Mouse (Mus musculus) kidney, adult 11 months (tissue): ENCODE data around the gene Itpkb.
"Not testable (repeated sequence)": the region's sequence is repeated elsewhere in the genome, so short reads cannot be mapped to it uniquely, and the experiment has no call there.

Experiments used
- DNase-seq: peaks from one replicate; pipeline ENCODE4 v3.0.0; 2022

Itpkb gene

GRCm38 (mm10) chr1:180372258-180372657, 42.0 kb downstream of the Itpkb start:
- not testable (repeated sequence) for DNase-seq

- DNase-seq, result no peak
Measured at GRCm38 (mm10) chr1:180376598-180376997, 46.3 kb downstream of the Itpkb start.

GRCm38 (mm10) chr1:180379559-180379958, 49.3 kb downstream of the Itpkb start:
- no peak for DNase-seq

GRCm38 (mm10) chr1:180382358-180382757, 52.1 kb downstream of the Itpkb start:
- DNase-seq, result no peak

DNA sequence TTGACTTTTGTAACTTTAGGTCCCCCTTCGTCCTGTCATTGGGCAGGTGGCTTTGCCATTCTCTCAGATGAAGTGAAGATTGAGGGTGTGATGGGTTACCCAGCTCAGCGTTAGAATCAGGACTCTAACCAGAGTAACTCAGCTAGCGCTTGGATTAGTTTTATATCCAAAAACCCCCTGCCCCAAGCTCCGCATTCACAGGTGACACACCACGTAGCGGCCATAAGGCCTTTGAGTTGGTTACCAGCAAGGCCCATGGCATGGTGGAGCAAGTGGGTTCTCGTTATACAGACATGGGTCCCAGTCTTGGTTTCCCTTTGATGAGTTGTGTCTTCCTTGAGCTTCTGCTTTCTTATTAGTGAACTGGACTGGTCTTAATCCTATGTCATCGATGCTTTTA, 53.6 kb downstream of the Itpkb start:
- DNase-seq, result no peak

GRCm38 (mm10) chr1:180384486-180384885, 54.2 kb downstream of the Itpkb start:
- DNase-seq, result no peak

DNA sequence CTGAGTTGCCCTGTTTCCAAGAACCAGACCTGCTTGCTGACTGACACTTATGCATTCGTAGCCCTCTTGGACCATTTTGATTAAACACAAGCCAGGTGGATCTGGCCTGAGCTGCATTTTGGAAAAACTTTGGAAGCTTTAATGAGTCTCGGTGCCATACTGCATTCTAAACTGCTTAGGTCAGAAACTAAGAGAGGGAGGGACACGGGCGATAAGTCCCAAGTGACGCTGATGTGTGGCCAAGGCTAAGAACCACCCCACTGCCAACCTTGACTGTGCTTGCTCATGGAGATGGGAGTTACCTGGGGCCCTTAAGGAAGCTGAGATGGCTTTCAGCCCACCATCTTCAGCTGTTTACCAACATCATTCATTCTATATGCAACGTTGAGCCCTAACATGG, 55.0 kb downstream of the Itpkb start:
- no peak for DNase-seq

DNA sequence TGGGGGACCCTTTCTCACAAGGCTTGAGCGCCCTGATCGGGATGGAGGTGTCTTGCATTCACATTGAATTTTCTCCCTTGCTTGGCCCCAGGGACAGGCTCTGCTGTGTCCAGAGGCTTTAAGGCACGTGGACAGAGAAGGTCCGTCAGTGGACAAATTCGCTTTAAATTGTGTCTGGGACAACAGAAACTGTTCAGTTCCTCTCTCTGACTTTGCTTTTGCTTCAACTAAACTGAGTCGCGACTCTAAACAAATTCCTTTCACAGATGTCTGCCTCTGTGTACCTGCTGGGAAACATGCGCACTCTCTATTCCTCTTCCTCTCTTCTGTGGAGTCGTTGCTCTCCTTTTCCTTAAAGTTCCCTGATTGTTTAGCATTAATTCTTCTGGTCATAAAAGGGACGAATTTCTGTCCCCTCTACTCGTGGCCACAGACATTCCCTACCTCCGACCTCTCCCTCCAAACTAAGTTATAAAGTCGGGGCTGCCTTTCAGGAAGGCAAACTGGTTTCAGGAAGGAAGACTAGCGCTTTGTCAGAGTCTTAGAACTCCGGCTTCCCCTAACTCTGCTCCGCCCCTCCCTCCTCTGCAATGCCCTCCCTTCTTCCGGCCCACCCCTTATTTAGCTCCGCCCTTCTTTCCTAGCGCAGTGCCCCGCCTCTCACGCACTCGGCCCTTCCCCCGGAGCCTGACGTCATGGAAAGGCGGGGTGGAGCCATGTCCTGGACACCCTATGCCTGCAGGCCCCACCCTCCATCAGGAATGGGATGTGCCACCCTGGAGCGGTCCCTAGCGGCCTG, 56.9 kb downstream of the Itpkb start:
- peak; percentile 99 for DNase-seq

DNA sequence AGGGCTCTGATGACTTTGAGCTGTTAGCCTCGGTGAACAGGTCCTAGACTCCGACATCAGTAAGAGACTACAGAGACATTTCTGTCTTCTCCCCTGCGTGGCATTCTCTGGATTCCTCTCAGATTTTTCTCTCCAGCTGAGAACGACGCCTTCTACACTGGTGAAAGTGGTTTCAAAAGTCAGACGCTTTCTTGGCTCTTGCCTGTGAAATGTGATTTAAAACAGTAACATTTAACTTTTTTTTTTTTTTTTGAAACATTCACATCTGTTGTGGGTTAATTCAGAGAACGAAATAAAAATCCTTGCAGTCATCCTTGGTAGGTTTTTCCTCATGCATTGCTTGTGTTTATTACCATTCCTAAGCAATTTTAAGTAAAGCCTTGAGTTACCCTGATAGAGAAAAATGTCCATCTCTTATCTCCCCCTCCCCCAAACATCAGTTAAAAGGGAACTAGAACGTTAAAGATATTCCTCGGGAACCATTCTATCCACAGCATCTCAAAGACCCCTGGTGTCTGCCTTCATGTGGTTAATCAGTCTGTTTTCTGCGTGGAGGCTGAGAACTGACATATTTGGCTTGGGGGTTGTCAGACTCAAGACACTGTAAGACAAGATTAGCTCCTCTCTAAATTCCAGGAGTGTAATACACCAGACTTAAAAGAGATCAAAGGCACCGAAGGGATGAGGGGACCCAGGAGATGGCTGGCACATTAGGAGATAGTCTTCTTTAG, 57.6 kb downstream of the Itpkb start:
- no peak for DNase-seq

DNA sequence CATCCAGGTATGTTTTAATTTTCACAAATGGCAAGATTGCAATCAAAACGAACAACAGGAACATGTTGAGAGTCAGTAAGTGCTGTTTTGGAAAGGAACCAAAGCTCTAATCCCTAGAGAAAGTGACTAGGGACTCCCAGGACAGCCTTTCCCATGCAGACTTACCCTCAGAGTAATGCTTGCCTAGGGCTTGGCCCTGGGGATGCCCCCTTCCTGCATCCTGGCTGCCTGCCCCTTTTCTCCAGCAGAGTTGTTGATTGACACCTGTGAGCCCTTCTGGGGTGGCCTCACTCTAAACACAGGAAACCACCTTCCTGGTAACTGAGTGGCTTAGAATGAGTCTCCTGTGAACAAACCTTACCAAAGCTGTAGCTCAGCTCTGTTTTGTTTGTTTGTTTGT, 58.2 kb downstream of the Itpkb start:
- no peak for DNase-seq

DNA sequence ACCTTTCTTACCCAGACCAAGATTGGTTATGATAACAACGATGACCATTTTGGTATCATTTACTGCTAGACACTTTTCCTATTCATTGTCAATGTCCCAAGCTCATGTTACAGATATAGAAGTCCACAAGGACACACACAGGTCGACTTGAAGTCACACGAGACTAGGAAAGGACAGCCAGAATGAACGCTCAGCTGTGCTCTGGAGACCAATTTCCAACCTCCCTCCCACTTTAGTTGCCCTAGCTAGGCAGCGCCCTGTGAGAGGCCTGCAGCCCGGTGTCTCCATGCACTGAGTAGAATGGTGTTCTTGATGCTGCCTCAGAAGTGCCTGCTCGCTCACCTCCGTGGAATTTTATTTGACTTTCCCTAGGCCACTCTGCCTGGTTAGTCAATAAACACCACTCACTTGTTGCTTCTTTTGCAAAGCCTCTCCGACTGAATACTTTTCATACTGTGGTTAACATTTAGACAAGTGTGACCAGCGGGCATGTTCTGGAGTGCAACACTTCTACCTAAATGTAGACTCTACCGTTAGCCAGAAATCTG, 59.0 kb downstream of the Itpkb start:
- peak; percentile 55 for DNase-seq

DNA sequence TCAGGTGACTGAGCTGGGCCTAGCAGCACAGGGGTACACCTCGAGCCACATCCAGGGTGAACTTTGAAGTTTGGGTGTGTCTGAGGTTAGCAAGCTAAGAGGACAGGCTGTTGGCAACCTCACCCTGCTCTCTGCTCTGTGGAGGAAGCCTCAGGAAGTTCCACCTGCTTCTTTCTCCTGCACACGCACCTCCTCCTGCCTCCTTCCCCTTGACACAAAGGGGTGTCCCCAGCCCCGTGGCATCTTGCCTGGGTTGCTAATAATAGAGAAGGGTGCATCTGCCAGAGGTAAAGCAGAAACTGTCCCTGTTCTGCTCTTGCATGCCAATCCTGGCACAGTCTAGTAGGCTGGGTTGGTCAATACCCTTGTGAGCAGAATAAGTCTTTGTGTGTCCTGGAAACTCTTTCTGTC, 60.0 kb downstream of the Itpkb start:
- peak; percentile 64 for DNase-seq

GRCm38 (mm10) chr1:180390746-180391574, 60.7 kb downstream of the Itpkb start:
- no peak for DNase-seq

DNA sequence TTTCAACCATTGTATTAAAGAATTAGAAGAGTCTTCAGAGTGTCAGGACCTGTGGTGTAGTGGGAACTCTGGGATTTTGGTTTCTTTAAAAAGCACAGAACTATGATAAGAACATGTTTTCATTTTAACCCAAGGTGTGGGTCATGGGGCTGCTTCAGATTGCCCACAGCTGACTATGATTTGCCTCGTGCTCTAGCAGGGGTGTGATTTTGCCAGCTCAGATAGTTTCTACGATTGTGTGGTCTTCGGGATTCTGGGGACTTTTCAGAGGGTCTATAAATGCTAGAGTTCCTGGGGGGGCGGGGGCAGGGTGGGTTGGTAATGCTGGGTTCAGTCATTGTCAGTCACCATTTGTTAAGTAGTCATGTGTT, 61.3 kb downstream of the Itpkb start:
- DNase-seq, result no peak

DNA sequence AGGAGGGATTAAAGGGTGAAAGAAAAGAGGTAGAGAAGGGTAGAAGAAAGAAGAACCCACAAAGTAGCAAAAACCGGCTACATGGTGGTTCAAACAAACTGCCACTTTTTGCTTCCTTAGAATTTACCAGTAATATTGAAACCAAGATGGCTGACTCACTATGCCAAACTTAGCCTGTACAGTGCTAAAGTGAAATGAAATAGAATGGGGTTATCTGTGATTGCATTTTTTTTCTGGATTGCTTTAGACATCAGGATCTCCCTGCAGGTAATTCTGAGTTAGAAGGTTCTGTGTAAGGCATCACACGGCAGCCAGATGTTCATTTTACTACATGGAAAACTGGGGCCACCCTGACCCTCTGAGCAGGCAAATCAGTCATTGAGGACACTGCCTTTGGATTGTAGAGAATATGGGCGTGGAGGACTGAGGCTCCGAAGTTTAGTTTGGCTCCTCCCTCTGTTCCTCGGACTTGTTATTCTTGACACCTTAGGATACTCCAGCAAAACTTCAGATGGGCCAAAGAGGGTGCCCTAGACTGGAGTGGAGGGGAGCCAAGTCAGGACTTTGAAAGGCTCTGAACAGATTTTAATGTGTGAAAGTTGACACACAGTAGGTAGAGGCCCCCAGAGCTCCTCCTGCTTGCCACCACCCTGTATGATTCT, 62.0 kb downstream of the Itpkb start:
- DNase-seq, result no peak

GRCm38 (mm10) chr1:180393017-180393797, 62.9 kb downstream of the Itpkb start:
- no peak for DNase-seq

- peak; percentile 55 for DNase-seq
Measured at GRCm38 (mm10) chr1:180393873-180394272, 63.6 kb downstream of the Itpkb start.

GRCm38 (mm10) chr1:180397734-180398133, 67.4 kb downstream of the Itpkb start:
- no peak for DNase-seq

DNA sequence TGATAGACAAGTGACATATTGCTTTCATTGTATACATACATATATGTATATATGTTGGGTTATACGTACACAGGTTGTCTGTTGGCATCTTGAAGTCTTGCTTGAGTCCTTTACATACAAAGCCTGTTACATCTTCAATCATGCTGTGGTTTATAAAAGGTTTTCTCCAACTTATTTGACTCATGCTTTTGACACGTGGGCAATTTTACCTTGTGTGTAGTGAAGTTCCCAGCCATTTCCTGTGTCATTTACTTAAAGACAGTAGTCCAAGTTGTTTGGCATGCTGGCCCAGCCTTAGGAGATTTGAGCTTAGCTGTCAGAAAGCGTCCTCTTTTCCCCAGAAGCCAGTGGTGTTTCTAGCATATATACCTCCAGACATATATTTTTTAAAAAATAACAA, 68.2 kb downstream of the Itpkb start:
- DNase-seq, result no peak

DNA sequence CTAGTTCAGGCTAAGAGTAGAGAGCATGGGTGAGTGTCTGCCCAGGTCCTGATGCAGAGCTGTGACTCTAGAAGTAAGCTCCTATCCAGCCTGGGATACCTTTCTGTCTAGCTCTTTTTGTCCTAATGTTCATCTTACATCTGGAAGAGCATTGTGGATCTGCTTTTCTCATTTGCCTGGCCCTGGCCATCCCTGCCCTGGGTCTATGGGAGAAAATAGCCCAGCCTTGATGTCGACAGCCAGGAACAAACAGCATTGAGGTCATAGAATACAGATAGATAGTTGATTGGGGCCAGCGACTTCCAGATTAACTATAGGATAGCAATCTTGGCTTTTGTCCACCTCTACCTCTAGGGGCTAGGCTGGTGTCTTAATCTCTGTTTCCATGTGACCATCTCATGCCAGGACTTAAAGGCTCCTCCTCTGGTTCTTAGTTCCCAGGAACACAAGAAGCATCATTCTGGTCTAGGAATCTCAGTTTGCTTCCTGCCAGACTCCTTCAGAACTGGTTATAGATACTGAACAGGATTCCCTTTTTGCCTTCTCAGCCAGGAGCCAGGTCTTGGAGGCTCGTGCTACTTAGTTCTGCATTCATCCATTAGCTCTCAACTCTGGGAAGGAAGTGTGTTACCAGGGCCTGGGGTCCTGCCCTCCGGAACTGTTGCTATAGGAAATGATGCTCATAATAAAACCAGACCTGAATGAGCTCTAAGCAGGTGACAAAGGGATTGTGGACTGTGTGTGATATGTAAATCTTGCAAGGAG, 70.6 kb downstream of the Itpkb start:
- DNase-seq, result no peak

DNA sequence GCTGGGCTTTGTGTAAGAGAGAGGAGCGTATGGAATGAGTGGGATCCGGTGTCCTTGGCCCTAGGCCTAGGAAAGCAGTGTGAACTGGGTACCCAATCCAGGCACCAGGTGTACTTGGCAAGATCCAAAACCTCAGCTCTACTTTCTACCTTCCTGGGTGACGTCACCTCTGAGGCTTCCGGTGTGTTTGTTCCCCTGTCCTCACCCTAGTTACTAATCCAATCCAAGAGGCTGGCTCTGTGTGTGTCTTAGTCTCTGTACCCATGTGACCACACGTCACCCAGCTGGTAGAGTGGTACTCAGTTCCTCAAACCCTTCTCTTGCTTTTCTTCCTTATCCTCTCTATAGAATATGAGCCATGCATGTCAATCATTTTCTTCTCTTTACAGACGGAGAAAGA, 71.4 kb downstream of the Itpkb start:
- DNase-seq, result no peak
